Mouse (Mus musculus): Measurements from ENCODE around the gene Larp4b. TPM values are rescaled to one million over a fixed set of nuclear protein-coding genes. Genes with fewer than 3 reads are reported as not detected.
A peak's percentile ranks its signal among the peaks of the same experiment; 100 is the strongest.

Larp4b gene
- polyA plus RNA-seq, 1 experiment: 15.7 TPM

- no peaks in the 10 kb centered on the region for H3K9me3 ChIP-seq
- peaks cover 94% of the 10 kb centered on the region for H3K36me3 ChIP-seq (replicated peaks; ENCODE audit: low read length)
- no peak overlapping the region for H3K4me3 ChIP-seq (replicated peaks)
- H3K4me1 ChIP-seq: peaks cover 56% of the 10 kb centered on the region
- no peak for TF ChIP-seq GATA1 (IDR thresholded peaks at IDR 0.05; ENCODE audit: borderline replicate concordance, low read length)
- TF ChIP-seq FLI1 (IDR thresholded peaks at IDR 0.05; ENCODE audit: low read length): no peak
- no peaks in the 10 kb centered on the region for H3K27me3 ChIP-seq (replicated peaks)
Observed at GRCm38 (mm10) chr13:9142371-9142770, 48.7 kb downstream of the Larp4b start.

GRCm38 (mm10) chr13:9148830-9149229, 55.1 kb downstream of the Larp4b start:
- Histone ChIP-seq H3K9me3 (no peaks in the 10 kb centered on the region), H3K4me1 (peaks cover 56% of the 10 kb centered on the region), H3K36me3 (replicated peaks; ENCODE audit: low read length) (peaks cover 99% of the 10 kb centered on the region), H3K27me3 (replicated peaks) (no peaks in the 10 kb centered on the region), H3K4me3 (replicated peaks) (no peak overlapping the region)
- TF ChIP-seq GATA1 (IDR thresholded peaks at IDR 0.05; ENCODE audit: borderline replicate concordance, low read length) (no peak), FLI1 (IDR thresholded peaks at IDR 0.05; ENCODE audit: low read length) (no peak)

GRCm38 (mm10) chr13:9149473-9150217, 56.0 kb downstream of the Larp4b start:
- no peaks in the 10 kb centered on the region for H3K9me3 ChIP-seq
- no peaks in the 10 kb centered on the region for H3K27me3 ChIP-seq (replicated peaks)
- H3K36me3 ChIP-seq (replicated peaks; ENCODE audit: low read length): peaks cover 99% of the 10 kb centered on the region
- H3K4me3 ChIP-seq (replicated peaks): no peak overlapping the region
- TF ChIP-seq GATA1 (IDR thresholded peaks at IDR 0.05; ENCODE audit: borderline replicate concordance, low read length): no peak
- no peak for TF ChIP-seq FLI1 (IDR thresholded peaks at IDR 0.05; ENCODE audit: low read length)
- peaks cover 64% of the 10 kb centered on the region for H3K4me1 ChIP-seq

GRCm38 (mm10) chr13:9151100-9151499, 57.4 kb downstream of the Larp4b start:
- Histone ChIP-seq H3K27me3 (replicated peaks) (no peaks in the 10 kb centered on the region), H3K4me3 (replicated peaks) (no peak overlapping the region), H3K4me1 (peaks cover 71% of the 10 kb centered on the region), H3K36me3 (replicated peaks; ENCODE audit: low read length) (peaks cover 97% of the 10 kb centered on the region), H3K9me3 (no peaks in the 10 kb centered on the region)
- no peak for TF ChIP-seq FLI1 (IDR thresholded peaks at IDR 0.05; ENCODE audit: low read length)
- no peak for TF ChIP-seq GATA1 (IDR thresholded peaks at IDR 0.05; ENCODE audit: borderline replicate concordance, low read length)

- Histone ChIP-seq H3K4me3 (replicated peaks) (peak overlapping the region; percentile 47), H3K36me3 (replicated peaks; ENCODE audit: low read length) (peaks cover 96% of the 10 kb centered on the region), H3K9me3 (no peaks in the 10 kb centered on the region), H3K4me1 (peaks cover 74% of the 10 kb centered on the region), H3K27me3 (replicated peaks) (no peaks in the 10 kb centered on the region)
- TF ChIP-seq FLI1 (IDR thresholded peaks at IDR 0.05; ENCODE audit: low read length): no peak
- no peak for TF ChIP-seq GATA1 (IDR thresholded peaks at IDR 0.05; ENCODE audit: borderline replicate concordance, low read length)
Observed at GRCm38 (mm10) chr13:9151619-9152018, 57.9 kb downstream of the Larp4b start.

GRCm38 (mm10) chr13:9152267-9152666, 58.6 kb downstream of the Larp4b start:
- H3K4me1 ChIP-seq: peaks cover 74% of the 10 kb centered on the region
- no peaks in the 10 kb centered on the region for H3K27me3 ChIP-seq (replicated peaks)
- no peaks in the 10 kb centered on the region for H3K9me3 ChIP-seq
- TF ChIP-seq GATA1 (IDR thresholded peaks at IDR 0.05; ENCODE audit: borderline replicate concordance, low read length) (no peak), FLI1 (IDR thresholded peaks at IDR 0.05; ENCODE audit: low read length) (no peak)
- peaks cover 96% of the 10 kb centered on the region for H3K36me3 ChIP-seq (replicated peaks; ENCODE audit: low read length)
- no peak overlapping the region for H3K4me3 ChIP-seq (replicated peaks)

- H3K36me3 ChIP-seq (replicated peaks; ENCODE audit: low read length): peaks cover 96% of the 10 kb centered on the region
- H3K4me1 ChIP-seq: peaks cover 67% of the 10 kb centered on the region
- TF ChIP-seq FLI1 (IDR thresholded peaks at IDR 0.05; ENCODE audit: low read length) (no peak), GATA1 (IDR thresholded peaks at IDR 0.05; ENCODE audit: borderline replicate concordance, low read length) (no peak)
- H3K4me3 ChIP-seq (replicated peaks): no peak overlapping the region
- H3K27me3 ChIP-seq (replicated peaks): no peaks in the 10 kb centered on the region
- no peaks in the 10 kb centered on the region for H3K9me3 ChIP-seq
Observed at GRCm38 (mm10) chr13:9153803-9154202, 60.1 kb downstream of the Larp4b start.

GRCm38 (mm10) chr13:9159282-9159681, 65.6 kb downstream of the Larp4b start:
- Histone ChIP-seq H3K4me3 (replicated peaks) (no peak overlapping the region), H3K27me3 (replicated peaks) (no peaks in the 10 kb centered on the region), H3K4me1 (peaks cover 47% of the 10 kb centered on the region), H3K9me3 (no peaks in the 10 kb centered on the region), H3K36me3 (replicated peaks; ENCODE audit: low read length) (peaks cover 97% of the 10 kb centered on the region)
- TF ChIP-seq FLI1 (IDR thresholded peaks at IDR 0.05; ENCODE audit: low read length): no peak
- TF ChIP-seq GATA1 (IDR thresholded peaks at IDR 0.05; ENCODE audit: borderline replicate concordance, low read length): no peak

GRCm38 (mm10) chr13:9162888-9163287, 69.2 kb downstream of the Larp4b start:
- H3K27me3 ChIP-seq (replicated peaks): no peaks in the 10 kb centered on the region
- H3K9me3 ChIP-seq: no peaks in the 10 kb centered on the region
- peaks cover 33% of the 10 kb centered on the region for H3K4me1 ChIP-seq
- no peak for TF ChIP-seq FLI1 (IDR thresholded peaks at IDR 0.05; ENCODE audit: low read length)
- no peak for TF ChIP-seq GATA1 (IDR thresholded peaks at IDR 0.05; ENCODE audit: borderline replicate concordance, low read length)
- peaks cover 100% of the 10 kb centered on the region for H3K36me3 ChIP-seq (replicated peaks; ENCODE audit: low read length)
- H3K4me3 ChIP-seq (replicated peaks): no peak overlapping the region

- TF ChIP-seq GATA1 (IDR thresholded peaks at IDR 0.05; ENCODE audit: borderline replicate concordance, low read length) (no peak), FLI1 (IDR thresholded peaks at IDR 0.05; ENCODE audit: low read length) (no peak)
- no peaks in the 10 kb centered on the region for H3K27me3 ChIP-seq (replicated peaks)
- H3K9me3 ChIP-seq: no peaks in the 10 kb centered on the region
- H3K4me1 ChIP-seq: peaks cover 27% of the 10 kb centered on the region
- H3K4me3 ChIP-seq (replicated peaks): no peak overlapping the region
- peaks cover 100% of the 10 kb centered on the region for H3K36me3 ChIP-seq (replicated peaks; ENCODE audit: low read length)
Observed at GRCm38 (mm10) chr13:9167842-9168241, 74.2 kb downstream of the Larp4b start.
